Mouse (Mus musculus): ENCODE measurements at regions not wholly inside any gene's neighbourhood (a gene's known extent, or its start where the extent isn't known, plus 50 kb on each side); places are given as distances from the start of the nearest gene placed in this dataset.
A peak's percentile ranks its signal among the peaks of the same experiment; 100 is the strongest.

DNA sequence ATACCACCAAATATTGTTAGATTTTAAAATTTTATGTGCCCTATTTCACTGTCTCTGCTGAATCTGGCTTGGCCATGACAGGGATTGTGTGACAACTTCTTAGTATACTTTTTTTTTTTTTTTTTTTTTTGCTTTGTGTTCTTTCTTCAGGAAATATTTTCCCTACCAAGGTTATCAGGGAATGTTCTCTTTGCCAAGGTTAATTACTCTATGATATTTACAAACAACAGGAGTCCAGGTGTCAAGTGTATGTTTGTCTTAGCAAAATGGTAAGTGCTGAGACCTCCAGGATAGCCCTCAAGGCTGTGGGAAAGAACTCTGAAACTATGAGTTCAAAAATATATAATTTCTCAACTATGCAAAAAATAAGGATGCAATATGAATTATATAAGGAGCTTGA, 143.4 kb downstream of the Tmem161b start:
- Histone ChIP-seq H3K36me3 (no peaks in the 10 kb centered on the region), H3K4me3 (no peak overlapping the region), H3K4me1 (replicated peaks) (no peaks in the 10 kb centered on the region), H3K9ac (no peak overlapping the region), H3K27ac (replicated peaks) (no peak overlapping the region), H3K27me3 (no peaks in the 10 kb centered on the region), H3K9me3 (0 out of 2 replicates have a peak, but pooled peaks cover 7% of the 10 kb centered on the region), H3K4me2 (no peak overlapping the region)
- ATAC-seq (ENCODE audit: low FRiP score, low read depth) = no peak

DNA sequence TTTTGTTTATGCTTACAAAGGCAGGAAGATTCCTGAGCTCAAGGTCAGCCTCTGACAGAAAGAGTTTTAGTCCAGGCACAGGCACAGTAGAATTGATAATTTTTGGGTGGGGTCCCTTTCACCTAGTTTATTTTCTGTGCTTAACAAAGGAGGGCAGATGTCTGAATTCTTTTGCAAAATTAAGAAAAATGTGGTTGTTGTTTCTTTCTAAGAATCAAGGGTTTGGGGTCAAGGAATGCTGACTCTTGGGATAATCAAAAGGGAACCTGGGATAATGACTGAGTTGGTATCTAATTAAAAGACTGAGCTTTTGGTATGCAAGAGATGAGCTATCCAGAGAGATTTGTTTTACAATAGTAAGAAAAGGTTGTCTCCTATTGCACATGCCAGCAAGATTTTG, 143.9 kb downstream of the Tmem161b start:
- Histone ChIP-seq H3K9ac (no peak overlapping the region), H3K9me3 (0 out of 2 replicates have a peak, but pooled peaks cover 7% of the 10 kb centered on the region), H3K4me1 (replicated peaks) (no peaks in the 10 kb centered on the region), H3K36me3 (no peaks in the 10 kb centered on the region), H3K4me2 (no peak overlapping the region), H3K27ac (replicated peaks) (no peak overlapping the region), H3K4me3 (no peak overlapping the region), H3K27me3 (no peaks in the 10 kb centered on the region)
- ATAC-seq (ENCODE audit: low FRiP score, low read depth) = no peak

DNA sequence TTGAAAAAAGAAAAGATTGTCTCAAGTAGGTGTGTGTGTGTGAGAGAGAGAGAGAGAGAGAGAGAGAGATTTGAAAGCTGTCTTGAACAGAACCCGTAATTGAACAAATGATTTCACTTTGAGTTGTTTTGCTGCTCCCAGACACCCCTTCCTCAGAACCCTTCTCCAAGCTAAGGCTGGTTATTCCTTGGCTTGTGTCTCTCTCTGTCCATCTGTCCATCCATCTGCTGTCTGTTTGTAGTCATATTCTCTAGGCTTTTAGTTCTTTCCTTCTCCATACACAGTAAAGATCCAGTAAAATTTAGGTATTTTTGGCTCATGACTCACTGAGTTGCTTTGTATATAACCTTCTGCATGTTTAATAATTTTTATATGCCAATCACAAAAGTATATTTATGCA, 144.7 kb downstream of the Tmem161b start:
- Histone ChIP-seq H3K4me2 (no peak overlapping the region), H3K9ac (no peak overlapping the region), H3K27ac (replicated peaks) (no peak overlapping the region), H3K36me3 (no peaks in the 10 kb centered on the region), H3K4me3 (no peak overlapping the region), H3K27me3 (no peaks in the 10 kb centered on the region), H3K9me3 (0 out of 2 replicates have a peak, but pooled peaks cover 7% of the 10 kb centered on the region), H3K4me1 (replicated peaks) (no peaks in the 10 kb centered on the region)
- no peak for ATAC-seq (ENCODE audit: low FRiP score, low read depth)
- WGBS = 100% methylated on average over 1 of the region's 1 CpGs

DNA sequence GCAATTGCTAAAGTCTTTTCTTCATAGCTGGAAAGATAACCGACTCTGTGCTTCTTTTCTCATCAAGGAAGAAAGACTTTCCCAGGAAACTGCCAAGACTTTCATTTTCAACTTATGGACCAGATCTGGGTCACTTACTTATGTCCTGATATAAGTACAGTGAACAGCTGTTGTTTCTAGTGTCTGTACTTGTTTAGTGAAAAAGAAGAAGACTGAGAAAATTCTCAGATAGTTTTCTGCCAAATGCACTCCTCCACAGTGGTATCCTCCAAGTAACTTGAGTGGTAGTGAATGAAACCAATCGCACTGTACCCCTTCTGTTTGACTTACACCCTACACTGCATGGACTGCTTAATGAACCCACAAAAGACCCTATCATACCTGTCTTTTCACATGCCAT, 146.1 kb downstream of the Tmem161b start:
- ATAC-seq (ENCODE audit: low FRiP score, low read depth) = no peak
- 89% methylated on average over 2 of the region's 2 CpGs for WGBS

DNA sequence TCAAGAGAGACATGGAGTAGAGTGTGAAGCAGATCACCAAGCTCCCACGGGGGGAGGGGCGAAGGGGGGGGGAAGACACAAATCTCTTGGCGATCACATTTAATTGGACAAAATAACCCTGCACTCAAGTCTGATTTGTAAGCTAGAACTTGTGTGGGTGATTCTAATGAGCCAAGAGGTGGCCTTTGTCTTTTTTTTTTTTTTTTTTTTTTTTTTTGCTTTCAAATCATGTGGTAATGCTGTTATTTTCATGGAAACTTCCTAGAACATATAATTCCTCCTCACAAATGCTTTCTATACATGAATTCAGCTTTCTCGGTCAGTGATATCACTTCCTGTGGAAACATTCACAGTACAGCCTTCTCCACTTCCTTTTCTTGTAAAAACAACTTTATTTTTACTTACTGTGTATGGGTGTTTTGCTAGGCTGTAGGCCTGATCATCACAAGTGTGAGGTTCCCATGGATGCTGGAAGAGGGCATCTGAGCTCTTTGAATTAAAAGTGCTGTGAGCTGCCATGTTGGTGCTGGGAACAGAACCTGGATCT, 152.7 kb downstream of the Tmem161b start:
- peaks cover 3% of the 10 kb centered on the region; the same call in 1 of the 2 replicates for H3K9me3 ChIP-seq
- H3K27ac ChIP-seq (replicated peaks) = no peak overlapping the region
- H3K27me3 ChIP-seq = no peaks in the 10 kb centered on the region
- no peak overlapping the region for H3K9ac ChIP-seq
- no peak for ATAC-seq (ENCODE audit: low FRiP score, low read depth)
- no peak overlapping the region for H3K4me2 ChIP-seq
- no peaks in the 10 kb centered on the region for H3K36me3 ChIP-seq
- 92% methylated on average over 4 of the region's 4 CpGs for WGBS
- H3K4me1 ChIP-seq (replicated peaks) = no peaks in the 10 kb centered on the region
- H3K4me3 ChIP-seq = no peak overlapping the region

More for the DNA sequence above, 146.1 kb downstream of the Tmem161b start:
- Histone ChIP-seq H3K27ac (replicated peaks) (no peak overlapping the region), H3K9ac (no peak overlapping the region), H3K36me3 (no peaks in the 10 kb centered on the region), H3K4me2 (no peak overlapping the region), H3K4me1 (replicated peaks) (no peaks in the 10 kb centered on the region), H3K27me3 (no peaks in the 10 kb centered on the region), H3K4me3 (no peak overlapping the region), H3K9me3 (0 out of 2 replicates have a peak, but pooled peaks cover 7% of the 10 kb centered on the region)

DNA sequence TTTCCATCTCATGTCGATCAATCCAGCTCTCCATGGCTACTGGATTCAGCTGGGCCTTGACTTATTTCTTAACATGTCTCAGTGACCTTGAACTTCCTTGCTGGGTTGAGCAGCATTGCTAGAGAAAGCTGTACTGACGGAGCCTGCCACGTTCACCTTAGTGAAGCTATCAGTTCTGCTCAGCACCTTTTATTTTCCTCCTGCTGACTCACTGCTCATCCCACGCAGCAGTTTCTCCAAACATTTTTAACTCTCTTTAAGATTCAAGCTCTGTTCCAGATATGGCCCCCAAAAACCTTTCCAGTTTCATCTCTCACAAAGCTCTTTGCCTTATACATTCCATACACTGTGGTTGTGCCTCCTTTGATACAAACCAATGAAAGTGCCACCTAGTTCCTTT, 153.8 kb downstream of the Tmem161b start:
- Histone ChIP-seq H3K9ac (no peak overlapping the region), H3K36me3 (no peaks in the 10 kb centered on the region), H3K4me2 (no peak overlapping the region), H3K27me3 (no peaks in the 10 kb centered on the region), H3K9me3 (peaks cover 3% of the 10 kb centered on the region; the same call in 1 of the 2 replicates), H3K27ac (replicated peaks) (no peak overlapping the region), H3K4me3 (no peak overlapping the region), H3K4me1 (replicated peaks) (no peaks in the 10 kb centered on the region)
- no peak for ATAC-seq (ENCODE audit: low FRiP score, low read depth)
- 90% methylated on average over 4 of the region's 4 CpGs for WGBS

DNA sequence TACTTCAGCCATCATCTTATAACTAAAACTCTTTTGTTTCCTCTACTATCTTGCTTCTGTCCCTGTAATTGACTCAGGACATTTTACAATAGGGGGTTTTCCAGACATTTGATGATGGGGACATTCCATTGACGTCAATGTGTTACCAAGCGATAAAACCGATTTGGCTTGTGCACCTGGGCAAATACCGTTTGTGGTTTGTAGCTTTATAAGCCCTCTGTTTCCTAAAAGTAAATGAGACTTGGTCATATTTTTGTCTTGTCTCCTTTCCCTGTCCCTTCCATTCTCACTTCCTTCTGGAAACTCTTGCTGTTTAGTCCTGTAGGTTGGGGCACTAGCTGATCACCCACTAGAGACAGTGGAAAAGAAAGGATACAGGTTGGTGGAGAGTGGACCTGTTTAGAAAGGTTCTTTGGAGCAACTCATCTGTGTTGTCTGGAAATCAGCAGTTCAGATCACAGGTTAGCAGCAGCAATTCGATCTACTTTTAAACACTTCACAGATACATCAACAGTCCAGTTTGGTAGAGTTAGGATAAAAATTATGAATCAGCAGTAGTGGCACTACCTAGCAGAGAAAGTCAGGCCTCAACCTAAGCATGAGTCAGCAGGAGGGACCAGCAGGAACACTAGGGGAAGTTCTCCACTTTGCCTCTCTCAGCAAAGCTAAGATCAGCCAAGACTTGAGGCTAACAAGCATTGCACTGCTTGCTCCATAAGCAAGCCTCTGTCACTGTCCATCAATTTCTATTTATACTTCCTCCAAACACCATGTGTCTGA, 156.6 kb downstream of the Tmem161b start:
- Histone ChIP-seq H3K27me3 (no peaks in the 10 kb centered on the region), H3K27ac (replicated peaks) (no peak overlapping the region), H3K9ac (no peak overlapping the region), H3K9me3 (peaks cover 6% of the 10 kb centered on the region), H3K4me1 (replicated peaks) (no peaks in the 10 kb centered on the region), H3K36me3 (no peaks in the 10 kb centered on the region), H3K4me3 (no peak overlapping the region), H3K4me2 (no peak overlapping the region)
- no peak for ATAC-seq (ENCODE audit: low FRiP score, low read depth)
- WGBS = 92% methylated on average over 5 of the region's 5 CpGs

DNA sequence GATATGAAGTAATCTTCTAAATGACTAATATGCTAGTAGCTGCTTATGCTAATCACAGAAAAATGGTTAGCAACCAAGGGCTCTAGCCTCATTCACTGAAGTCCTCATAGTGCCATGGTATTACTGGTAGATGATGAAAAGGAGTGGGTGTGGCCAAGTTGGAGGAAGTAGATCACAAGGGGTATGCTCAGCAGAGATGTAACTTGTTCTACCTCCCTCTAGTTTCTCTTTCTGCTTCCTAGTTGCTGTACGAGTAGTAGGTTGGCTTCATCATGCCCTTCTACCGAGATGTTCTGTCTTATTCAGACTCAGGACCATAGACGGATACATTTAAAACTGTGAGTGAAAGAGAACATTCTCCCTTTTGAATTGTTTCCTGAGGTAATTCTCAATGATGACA, 169.5 kb downstream of the Tmem161b start:
- no peak for ATAC-seq (ENCODE audit: low FRiP score, low read depth)
- Histone ChIP-seq H3K27me3 (no peaks in the 10 kb centered on the region), H3K36me3 (no peaks in the 10 kb centered on the region), H3K9me3 (no peaks in the 10 kb centered on the region), H3K4me2 (no peak overlapping the region), H3K27ac (replicated peaks) (no peak overlapping the region), H3K4me3 (no peak overlapping the region), H3K9ac (no peak overlapping the region), H3K4me1 (replicated peaks) (no peaks in the 10 kb centered on the region)
- 93% methylated on average over 3 of the region's 3 CpGs for WGBS

DNA sequence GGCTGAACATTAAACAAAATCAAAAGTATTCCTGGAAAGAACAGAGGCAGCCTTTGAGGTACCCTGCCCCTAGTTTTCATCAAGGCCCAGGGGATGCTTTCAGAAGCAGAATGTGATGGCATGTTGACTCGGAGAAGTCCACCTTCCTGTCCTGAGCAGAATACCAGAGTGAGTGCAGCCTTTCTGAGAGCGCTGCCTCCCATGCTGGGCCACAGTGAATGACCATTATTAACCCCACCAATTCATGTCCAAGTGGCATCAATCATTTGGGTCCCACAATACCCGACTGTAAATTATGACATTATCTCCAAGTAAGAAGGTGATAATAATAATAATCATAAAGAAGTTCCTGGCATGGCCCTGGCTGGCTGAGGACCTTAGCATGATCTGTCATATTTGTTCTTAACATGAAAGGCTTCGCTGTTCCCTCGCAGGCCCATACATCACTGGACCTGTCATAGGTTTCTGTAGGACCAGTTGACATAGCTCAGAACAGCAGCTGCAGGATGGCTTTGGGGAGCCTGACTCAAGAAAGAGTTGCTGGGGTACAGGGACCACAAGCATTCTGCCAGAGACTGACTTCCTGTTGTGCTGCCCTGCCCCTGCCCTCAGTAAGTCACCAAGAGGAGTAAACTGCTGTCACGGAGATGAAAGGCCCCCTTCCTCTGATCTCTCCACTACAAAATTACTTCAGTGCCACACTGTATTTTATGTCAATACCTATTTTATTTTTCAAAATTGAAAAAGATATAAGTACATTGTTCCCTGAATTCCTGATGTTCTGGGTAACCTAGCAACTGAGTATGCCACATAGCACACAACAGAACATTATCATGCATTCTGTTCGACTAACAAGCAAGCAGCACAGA, 176.6 kb downstream of the Tmem161b start:
- WGBS = 26% methylated on average over 7 of the region's 7 CpGs
- H3K4me2 ChIP-seq = no peak overlapping the region
- no peaks in the 10 kb centered on the region for H3K27me3 ChIP-seq
- H3K36me3 ChIP-seq = no peaks in the 10 kb centered on the region
- peak; percentile 85 for ATAC-seq (ENCODE audit: low FRiP score, low read depth)
- peak overlapping the region; percentile 71 for H3K27ac ChIP-seq (replicated peaks)
- no peaks in the 10 kb centered on the region for H3K9me3 ChIP-seq
- H3K4me3 ChIP-seq = no peak overlapping the region
- H3K9ac ChIP-seq = no peak overlapping the region
- H3K4me1 ChIP-seq (replicated peaks) = peaks cover 21% of the 10 kb centered on the region

DNA sequence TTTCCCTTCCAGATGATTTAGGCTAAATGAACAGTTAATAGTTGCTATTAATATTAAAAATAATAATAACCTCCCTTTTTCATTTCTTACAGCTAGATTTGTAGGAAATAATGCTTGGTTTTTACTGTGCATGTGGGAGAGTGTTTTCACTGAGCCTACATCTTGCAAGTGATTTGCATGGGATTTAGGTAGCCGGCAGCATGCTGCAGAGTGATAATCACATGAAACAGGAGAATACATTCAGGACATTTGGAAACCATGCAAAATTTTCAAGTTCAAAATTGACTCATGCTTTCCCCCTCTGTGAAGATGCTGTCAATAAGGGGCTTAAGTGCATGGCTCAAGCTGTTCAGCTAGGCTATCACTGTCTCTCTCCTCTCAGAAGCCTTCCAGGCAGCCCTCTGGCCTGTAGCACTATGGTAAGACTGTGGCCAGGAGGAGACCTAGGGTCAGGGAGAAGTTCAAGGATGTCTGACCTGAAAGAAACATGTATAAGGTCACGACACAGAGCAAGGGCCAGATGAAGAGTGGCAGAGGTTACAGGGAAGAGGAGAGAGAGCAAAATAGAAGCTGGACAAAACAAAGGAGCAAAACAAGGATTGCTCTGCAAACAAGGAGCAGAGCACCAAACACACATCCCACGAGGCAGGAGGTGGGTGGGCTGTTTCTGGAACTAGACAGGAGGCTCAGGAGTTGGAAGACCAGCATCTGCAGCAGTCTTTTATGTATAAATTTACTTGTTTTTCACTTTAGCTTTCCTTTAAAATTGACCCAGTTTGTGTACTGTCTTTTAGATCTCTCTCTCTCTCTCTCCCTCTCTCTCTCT, 177.5 kb downstream of the Tmem161b start:
- Histone ChIP-seq H3K4me3 (no peak overlapping the region), H3K9ac (no peak overlapping the region), H3K4me2 (no peak overlapping the region), H3K27ac (replicated peaks) (peak overlapping the region; percentile 71), H3K27me3 (no peaks in the 10 kb centered on the region), H3K9me3 (no peaks in the 10 kb centered on the region), H3K4me1 (replicated peaks) (peaks cover 23% of the 10 kb centered on the region), H3K36me3 (no peaks in the 10 kb centered on the region)
- ATAC-seq (ENCODE audit: low FRiP score, low read depth) = peak; percentile 49; the same call in 1 of the 2 replicates
- WGBS = 14% methylated on average over 3 of the region's 3 CpGs

DNA sequence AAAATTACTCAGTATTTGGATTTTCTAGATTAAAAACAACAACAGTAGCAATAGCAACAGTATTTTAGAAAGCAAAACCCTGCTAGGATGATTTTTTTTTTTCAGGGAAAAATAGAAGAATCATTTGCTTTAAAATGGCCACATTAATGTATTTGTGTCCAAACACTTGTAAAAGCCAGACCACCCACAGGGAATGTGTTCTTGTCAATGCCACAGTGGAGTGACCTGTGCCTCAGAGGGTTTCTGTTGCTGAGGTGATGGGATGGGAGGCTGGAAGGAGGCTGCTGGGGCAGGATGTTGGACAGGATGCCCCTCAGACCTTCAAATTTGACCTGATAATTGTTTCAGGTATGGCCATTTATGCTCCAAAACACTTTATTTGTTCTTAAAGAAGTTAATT, 178.9 kb downstream of the Tmem161b start:
- no peaks in the 10 kb centered on the region for H3K27me3 ChIP-seq
- no peaks in the 10 kb centered on the region for H3K9me3 ChIP-seq
- no peak for ATAC-seq (ENCODE audit: low FRiP score, low read depth)
- no peak overlapping the region for H3K9ac ChIP-seq
- no peak overlapping the region for H3K4me2 ChIP-seq
- peaks cover 24% of the 10 kb centered on the region for H3K4me1 ChIP-seq (replicated peaks)
- H3K4me3 ChIP-seq = no peak overlapping the region
- H3K36me3 ChIP-seq = no peaks in the 10 kb centered on the region
- no peak overlapping the region for H3K27ac ChIP-seq (replicated peaks)

All from hindbrain, embryonic 15.5 days (tissue).